Mouse (Mus musculus): ENCODE data around the gene Mrpl10. TPM values are rescaled to one million over a fixed set of nuclear protein-coding genes. Genes with fewer than 3 reads are reported as not detected.

Gene Mrpl10
- 68.7 and 98.1 TPM in 2 replicates for polyA plus RNA-seq (2012; rRNA removed; ENCODE audit: low replicate concordance)

DNA sequence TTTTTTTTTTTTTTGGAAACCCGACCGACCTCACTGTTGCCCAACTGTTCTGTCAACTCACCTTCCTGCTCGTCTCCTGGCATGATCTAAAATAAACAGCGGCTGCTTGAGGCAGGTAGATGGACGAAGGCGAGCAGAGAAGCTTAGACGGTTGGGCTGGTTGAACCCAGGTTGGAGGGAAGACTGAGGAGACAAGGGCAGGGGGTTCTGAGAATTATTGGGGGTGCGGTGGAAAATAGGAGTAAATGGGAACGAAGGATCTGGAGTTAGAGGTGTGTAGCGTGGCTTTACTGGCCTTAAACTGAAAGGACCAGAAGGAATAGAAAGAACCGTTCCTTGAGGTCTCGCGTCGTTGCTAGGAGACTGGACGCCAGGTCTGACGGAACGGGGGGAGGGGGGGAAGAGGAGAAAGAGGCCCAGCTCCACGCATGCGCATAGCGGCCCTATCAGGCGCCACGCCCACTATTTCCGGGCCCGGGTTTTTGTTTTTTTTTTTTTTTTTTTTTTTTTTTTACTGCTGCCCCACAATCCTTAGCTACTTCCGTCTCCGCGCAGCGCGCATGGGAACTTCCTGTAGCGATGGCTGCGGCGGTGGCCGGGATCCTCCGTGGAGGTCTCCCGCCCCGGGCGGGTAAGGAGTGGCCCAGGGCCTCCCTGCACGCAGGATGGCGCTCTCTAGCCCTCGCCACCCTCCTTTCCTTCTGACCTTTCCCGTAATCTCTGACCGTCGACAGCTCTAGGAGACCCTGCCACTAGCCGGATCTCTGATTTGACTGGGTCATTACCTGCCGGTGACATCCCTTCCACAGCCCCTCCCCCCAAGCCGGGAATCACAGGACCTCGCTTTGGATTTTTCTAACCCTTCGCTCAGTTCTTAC is at the start of gene Mrpl10, which contains the start of gene Lrrc46:
Mrpl10 (plus strand) TSS at position 539 of the 878 bp plus-strand sequence.
Lrrc46 (minus strand) TSS at position 386 of the 878 bp plus-strand sequence.

DNA sequence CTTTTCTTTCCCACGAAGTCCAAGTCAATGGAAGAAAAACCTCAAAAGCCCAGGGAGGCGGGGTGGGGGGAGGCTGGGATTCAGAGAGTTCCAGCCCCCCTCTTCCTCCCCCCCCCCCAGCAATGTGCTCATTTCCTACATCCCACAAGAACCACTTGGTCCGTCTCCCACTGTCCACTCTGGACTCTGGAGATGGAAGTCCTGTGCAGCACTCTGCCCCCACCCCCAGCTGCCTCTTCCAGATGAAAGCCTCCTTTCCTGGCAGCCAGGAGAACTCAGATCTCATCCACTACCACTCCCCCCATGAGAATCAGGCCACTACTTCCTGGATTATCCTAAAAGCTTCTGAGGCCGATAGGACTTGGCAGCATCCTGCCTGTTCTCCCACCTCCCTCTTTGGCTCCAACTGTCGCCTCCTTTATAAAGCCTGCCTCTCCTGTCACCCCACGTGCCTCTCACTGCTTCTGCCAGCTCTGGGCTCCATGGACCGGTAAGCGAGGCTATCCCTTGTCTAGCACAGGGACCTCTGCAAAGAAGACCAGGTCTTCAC is 28.2 kb upstream of the Mrpl10 start, which contains the start of gene Sp6:
Sp6 (plus strand) TSS at position 274 of the 550 bp plus-strand sequence.

DNA sequence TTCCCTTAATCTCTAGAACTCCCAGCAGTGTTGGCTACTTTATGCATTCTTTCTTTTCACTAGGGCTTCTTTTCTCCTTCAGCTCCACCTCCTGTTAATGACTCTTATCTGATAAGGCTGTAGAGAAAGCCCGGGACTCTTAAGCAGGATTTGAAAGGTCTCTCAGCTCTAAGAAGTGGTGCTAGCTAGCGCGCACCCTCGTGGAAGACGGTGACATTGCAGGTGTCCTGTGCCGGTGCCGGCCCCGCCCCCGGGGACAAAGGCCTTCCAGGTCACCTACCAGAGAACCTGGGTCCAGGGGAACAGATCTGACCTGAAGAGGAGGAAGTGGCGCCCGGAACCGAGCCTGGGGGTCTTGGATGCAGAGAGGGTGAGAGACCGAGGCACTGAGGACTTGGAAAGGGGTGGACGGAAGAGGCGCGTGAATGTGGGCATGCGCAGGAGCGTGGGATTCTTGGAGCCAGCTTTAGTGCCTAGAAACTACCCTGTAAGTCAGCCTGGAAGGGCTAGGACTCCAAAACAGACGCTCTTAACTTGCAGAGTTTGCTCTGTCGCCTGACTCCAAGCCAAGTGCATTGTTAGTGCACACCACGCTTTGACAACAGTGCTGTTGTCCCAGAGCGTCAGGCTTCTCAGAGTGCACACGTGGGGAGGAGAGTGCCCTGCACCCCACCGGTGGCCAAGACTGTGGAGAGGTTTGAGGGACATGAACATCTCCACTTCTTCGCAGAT is 11.5 kb upstream of the Mrpl10 start, which contains the start of gene Scrn2:
Scrn2 (plus strand) TSS at position 253 of the 732 bp plus-strand sequence.

DNA sequence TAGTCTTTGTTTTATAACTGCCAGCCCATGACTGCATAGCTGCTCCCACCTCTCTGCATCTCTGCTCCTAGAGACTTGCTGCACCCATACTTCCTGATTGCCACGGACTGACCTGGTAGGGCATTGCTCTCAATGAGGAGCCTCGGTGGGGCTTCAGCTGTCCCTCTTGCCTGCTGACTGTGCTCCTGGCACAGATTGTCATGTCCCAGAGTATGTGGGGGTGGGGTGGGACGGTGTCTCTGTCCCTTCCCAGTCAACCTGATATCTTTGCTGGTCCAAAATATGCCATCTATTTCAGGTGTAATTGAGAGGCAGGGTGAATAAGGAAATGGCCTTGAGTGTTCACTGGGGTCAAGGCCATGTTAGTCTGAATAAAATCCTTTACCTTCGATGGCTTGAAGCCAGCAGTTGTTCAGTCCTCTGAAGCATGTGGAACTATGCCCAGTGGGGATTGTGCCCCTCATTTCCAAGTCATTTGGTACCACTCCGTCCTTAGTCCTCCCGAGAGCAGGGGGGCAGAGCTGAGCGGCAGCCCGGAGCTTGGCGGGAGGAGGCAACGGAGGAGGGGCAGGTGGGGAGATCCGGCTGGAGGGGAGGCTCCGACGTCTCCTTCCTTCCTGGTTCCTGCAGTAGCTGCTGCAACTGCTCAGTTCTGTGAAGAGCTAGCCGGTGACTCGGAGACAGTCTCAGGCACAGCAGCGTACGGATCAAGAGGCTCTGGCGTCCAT is 9.0 kb downstream of the Mrpl10 start, which contains the start of gene Osbpl7:
Osbpl7 (plus strand) TSS at position 413 of the 728 bp plus-strand sequence.

Other genes starting within 250 kb of the Mrpl10 start
- 90.9 and 94.9 TPM in 2 replicates for gene Nfe2l1, start 211.6 kb upstream of the Mrpl10 start, polyA plus RNA-seq (2012; rRNA removed; ENCODE audit: low replicate concordance)
- gene Copz2, start 191.7 kb upstream of the Mrpl10 start, polyA plus RNA-seq (2012; rRNA removed; ENCODE audit: low replicate concordance): 15.0 and 21.7 TPM in 2 replicates
- 26.8 and 31.3 TPM in 2 replicates for gene Cdk5rap3, start 125.1 kb upstream of the Mrpl10 start, polyA plus RNA-seq (2012; rRNA removed; ENCODE audit: low replicate concordance)
- 171 and 324 TPM in 2 replicates for gene Prr15l, start 113.5 kb upstream of the Mrpl10 start, polyA plus RNA-seq (2012; rRNA removed; ENCODE audit: low replicate concordance)
- 58.4 and 64.1 TPM in 2 replicates for gene Pnpo, start 97.6 kb upstream of the Mrpl10 start, polyA plus RNA-seq (2012; rRNA removed; ENCODE audit: low replicate concordance)
- 12.0 and 15.1 TPM in 2 replicates for gene Sp2, start 58.6 kb upstream of the Mrpl10 start, polyA plus RNA-seq (2012; rRNA removed; ENCODE audit: low replicate concordance)
- 0.13 and 0.56 TPM in 2 replicates for gene Sp6, start 28.2 kb upstream of the Mrpl10 start, polyA plus RNA-seq (2012; rRNA removed; ENCODE audit: low replicate concordance)
- 42.2 and 72.9 TPM in 2 replicates for gene Scrn2, start 11.6 kb upstream of the Mrpl10 start, polyA plus RNA-seq (2012; rRNA removed; ENCODE audit: low replicate concordance)
- gene Lrrc46, start 153 bp upstream of the Mrpl10 start, polyA plus RNA-seq (2012; rRNA removed; ENCODE audit: low replicate concordance): 0.20 TPM in 1 of 2 replicates, not detected in the other
- 21.8 and 23.0 TPM in 2 replicates for gene Osbpl7, start 9.1 kb downstream of the Mrpl10 start, polyA plus RNA-seq (2012; rRNA removed; ENCODE audit: low replicate concordance)
- 0.54 and 2.3 TPM in 2 replicates for gene Tbx21, start 73.8 kb downstream of the Mrpl10 start, polyA plus RNA-seq (2012; rRNA removed; ENCODE audit: low replicate concordance)
- 8.4 and 14.9 TPM in 2 replicates for gene Tbkbp1, start 109.9 kb downstream of the Mrpl10 start, polyA plus RNA-seq (2012; rRNA removed; ENCODE audit: low replicate concordance)
- gene Kpnb1, start 146.3 kb downstream of the Mrpl10 start, polyA plus RNA-seq (2012; rRNA removed; ENCODE audit: low replicate concordance): 4.6 and 7.9 TPM in 2 replicates
- 18.2 and 19.6 TPM in 2 replicates for gene Npepps, start 239.1 kb downstream of the Mrpl10 start, polyA plus RNA-seq (2012; rRNA removed; ENCODE audit: low replicate concordance)